14 mouse cellular contexts compared by ENCODE assay signal in genomic region chr7:114700871-114701270, GRCm38 (mm10). TPM values are rescaled to one million over a fixed set of nuclear protein-coding genes. Genes with fewer than 3 reads are reported as not detected.
"Had no signal": no experiment of that assay in that cellular context is flagged by ENCODE, and none has a peak within 500 bp of the region (broad histone marks: within the 10 kb centered on the region; RNA-seq: fewer than 3 reads in every experiment).

No protein-coding gene starts in this region.

- H3K4me2 ChIP-seq: midbrain, embryonic 13.5 days had no signal

- H3K4me1 ChIP-seq: midbrain, embryonic 13.5 days had no signal

- H3K27ac ChIP-seq: liver, embryonic 14.5 days; midbrain, embryonic 13.5 days had no signal

- ATAC-seq: lung, postnatal 0 days; midbrain, embryonic 13.5 days had no signal

- H3K9me3 ChIP-seq: midbrain, embryonic 13.5 days had no signal

- H3K9ac ChIP-seq: liver, embryonic 14.5 days; midbrain, embryonic 13.5 days had no signal

- H3K27me3 ChIP-seq: midbrain, embryonic 13.5 days had no signal

- H3K4me3 ChIP-seq: megakaryocyte, embryonic 14.5 days; midbrain, embryonic 13.5 days had no signal

- H3K36me3 ChIP-seq: midbrain, embryonic 13.5 days had no signal

- DNase-seq: kidney, adult 11 months; kidney, adult 9 months; kidney, postnatal 14 days; left cerebral cortex, postnatal 4 days; lung, adult 18-20 months; lung, postnatal 36 days; right cerebral cortex, postnatal 4 days; spleen, adult 18-20 months; thymus, postnatal 4 days had no signal

RNA-seq across cellular contexts. Expression of gene Calcb, which starts 17.6 kb away (rescaled TPM):
- polyA plus RNA-seq: liver, adult 2 months; liver, embryonic 14.5 days had no signal
